Mouse (Mus musculus) WW6 (cell line): ENCODE measurements around the gene Nup188.
A peak's percentile ranks its signal among the peaks of the same experiment; 100 is the strongest.

Source experiments
- DNase-seq: peaks from one replicate; pipeline ENCODE4 v3.0.0-alpha.2; 2013; ENCODE audit warnings: low read depth, low spot score

Nup188 gene

GRCm38 (mm10) chr2:30351149-30351548 lies 65.0 kb downstream of the Nup188 start:
- DNase-seq: no peak

GRCm38 (mm10) chr2:30355861-30356260 lies 69.7 kb downstream of the Nup188 start:
- DNase-seq: no peak

GRCm38 (mm10) chr2:30356266-30356665 lies 70.1 kb downstream of the Nup188 start:
- DNase-seq: no peak

GRCm38 (mm10) chr2:30356906-30357305 lies 70.7 kb downstream of the Nup188 start:
- DNase-seq: no peak

- DNase-seq: no peak
These were observed 71.6 kb downstream of the Nup188 start for GRCm38 (mm10) chr2:30357552-30358510.

GRCm38 (mm10) chr2:30358533-30359531 lies 72.6 kb downstream of the Nup188 start, which contains the start of gene Sh3glb2:
Gene Sh3glb2 (minus strand): TSS chr2:30359337.
- no peak for DNase-seq

GRCm38 (mm10) chr2:30360626-30361025 lies 74.4 kb downstream of the Nup188 start:
- no peak for DNase-seq

- no peak for DNase-seq
These were observed 76.7 kb downstream of the Nup188 start for GRCm38 (mm10) chr2:30362865-30363264.

GRCm38 (mm10) chr2:30363773-30364650 lies 77.8 kb downstream of the Nup188 start, which contains the start of gene Miga2:
Gene Miga2 (plus strand): TSS chr2:30364233.
- peak; percentile 98 for DNase-seq

GRCm38 (mm10) chr2:30365281-30366069 lies 79.3 kb downstream of the Nup188 start:
- no peak for DNase-seq

GRCm38 (mm10) chr2:30366203-30366602 lies 80.0 kb downstream of the Nup188 start:
- DNase-seq: no peak

GRCm38 (mm10) chr2:30371544-30371943 lies 85.3 kb downstream of the Nup188 start:
- no peak for DNase-seq

GRCm38 (mm10) chr2:30372726-30373125 lies 86.5 kb downstream of the Nup188 start:
- no peak for DNase-seq

- DNase-seq: no peak
These were observed 89.7 kb downstream of the Nup188 start for GRCm38 (mm10) chr2:30375893-30376292.

- DNase-seq: no peak
These were observed 91.5 kb downstream of the Nup188 start for GRCm38 (mm10) chr2:30377721-30378120.

- DNase-seq: no peak
These were observed 93.1 kb downstream of the Nup188 start for GRCm38 (mm10) chr2:30379307-30379706.

GRCm38 (mm10) chr2:30380564-30381376 lies 94.6 kb downstream of the Nup188 start:
- DNase-seq: no peak

GRCm38 (mm10) chr2:30381377-30381725 lies 95.2 kb downstream of the Nup188 start:
- DNase-seq: no peak

- no peak for DNase-seq
These were observed 98.6 kb downstream of the Nup188 start for GRCm38 (mm10) chr2:30384814-30385213.
